Mouse (Mus musculus) midbrain, embryonic 16.5 days (tissue): ENCODE data around the gene Hist1h1a. TPM values are rescaled to one million over a fixed set of nuclear protein-coding genes. Genes with fewer than 3 reads are reported as not detected.
"Not testable (repeated sequence)": the region's sequence is repeated elsewhere in the genome, so short reads cannot be mapped to it uniquely, and the experiment has no call there.

Experiments used
- ATAC-seq: fragments of 200-750 bp; cut with Nextera tagmentation; 2 replicates; pipeline ENCODE4 v1.8.0; 2017; ENCODE audit warnings: moderate TSS enrichment
- H3K27ac ChIP-seq: fragments of 300-500 bp; sonication (generic); 2 replicates; pipeline ENCODE4 v1.5.1; 2014; ENCODE audit warnings: mild to moderate bottlenecking, low read length, mixed read lengths
- H3K27me3 ChIP-seq: fragments of 300-500 bp; sonication (generic); 2 replicates; pipeline ENCODE4 v1.6.1; 2014; ENCODE audit warnings: low read depth, low read length, mixed read lengths; ENCODE audit not compliant: control insufficient read depth, insufficient read depth
- H3K36me3 ChIP-seq: fragments of 300-500 bp; sonication (generic); 2 replicates; pipeline ENCODE4 v1.6.1; 2014; ENCODE audit warnings: mild to moderate bottlenecking, low read length, moderate library complexity, mixed read lengths; ENCODE audit not compliant: control insufficient read depth, insufficient read depth
- H3K4me1 ChIP-seq: fragments of 300-500 bp; sonication (generic); 2 replicates; pipeline ENCODE4 v1.6.1; 2014; ENCODE audit warnings: mild to moderate bottlenecking, low read length, mixed read lengths; ENCODE audit not compliant: control insufficient read depth, insufficient read depth
- H3K4me2 ChIP-seq: fragments of 300-500 bp; sonication (generic); 2 replicates; pipeline ENCODE4 v1.6.1; 2014; ENCODE audit warnings: mild to moderate bottlenecking, low read length, mixed read lengths
- H3K4me3 ChIP-seq: fragments of 300-500 bp; sonication (generic); 2 replicates; pipeline ENCODE4 v1.5.1; 2014; ENCODE audit warnings: low read depth, mild to moderate bottlenecking, low read length, moderate library complexity, mixed read lengths
- H3K9ac ChIP-seq: fragments of 300-500 bp; sonication (generic); 2 replicates; pipeline ENCODE4 v1.6.1; 2014; ENCODE audit warnings: low read depth, low read length, mixed read lengths
- H3K9me3 ChIP-seq: fragments of 300-500 bp; sonication (generic); replicated peaks from 2 replicates; pipeline ENCODE4 v1.6.1; 2014; ENCODE audit warnings: mild to moderate bottlenecking, low read length, mixed read lengths; ENCODE audit not compliant: control insufficient read depth, poor library complexity, severe bottlenecking
- WGBS: fragments of 180-500 bp; shearing (Covaris S2); extraction: QIAGEN DNeasy Blood & Tissue Kit; methylation state at CpG from one replicate; pipeline ENCODE4 v1.1.7; 2014; 5-methylcytosine and 5-hydroxymethylcytosine counted together
- polyA plus RNA-seq: library from polyadenylated mRNA; unstranded; fragments of >200 nt; fragmentation: Nextera tagmentation; extraction: Ambion mirVana; gene quantifications from 2 replicates; pipeline ENCODE4 v1.2.1, GENCODE M21; 2015

Hist1h1a gene
- polyA plus RNA-seq, 1 experiment from 2014 or later: not detected

DNA sequence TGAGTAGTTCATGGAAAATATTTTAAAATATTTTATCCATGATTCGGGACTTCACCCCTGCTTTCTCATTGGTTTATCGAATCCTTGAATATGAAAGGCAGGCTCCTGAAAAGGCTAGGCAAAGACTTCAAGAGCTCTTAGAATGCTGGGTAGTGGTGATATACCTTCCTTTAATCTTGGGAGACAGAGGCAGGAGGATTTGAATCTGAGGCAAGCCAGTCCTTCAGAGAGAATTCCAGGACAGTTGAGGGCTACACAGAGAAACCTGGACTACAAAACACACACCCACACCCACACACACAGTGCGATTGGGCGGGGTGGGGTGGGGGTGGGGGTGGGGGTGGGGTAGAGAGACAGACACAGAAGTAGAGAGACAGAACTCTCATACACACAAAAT lies 15.6 kb upstream of the Hist1h1a start:
- no peak for ATAC-seq
- 6% methylated on average over 4 of the region's 4 CpGs for WGBS
- Histone ChIP-seq H3K36me3 (no peaks in the 10 kb centered on the region), H3K4me3 (no peak overlapping the region), H3K4me1 (peaks cover 19% of the 10 kb centered on the region), H3K9ac (no peak overlapping the region), H3K9me3 (no peaks in the 10 kb centered on the region), H3K27me3 (no peaks in the 10 kb centered on the region), H3K27ac (no peak overlapping the region), H3K4me2 (no peak overlapping the region)

DNA sequence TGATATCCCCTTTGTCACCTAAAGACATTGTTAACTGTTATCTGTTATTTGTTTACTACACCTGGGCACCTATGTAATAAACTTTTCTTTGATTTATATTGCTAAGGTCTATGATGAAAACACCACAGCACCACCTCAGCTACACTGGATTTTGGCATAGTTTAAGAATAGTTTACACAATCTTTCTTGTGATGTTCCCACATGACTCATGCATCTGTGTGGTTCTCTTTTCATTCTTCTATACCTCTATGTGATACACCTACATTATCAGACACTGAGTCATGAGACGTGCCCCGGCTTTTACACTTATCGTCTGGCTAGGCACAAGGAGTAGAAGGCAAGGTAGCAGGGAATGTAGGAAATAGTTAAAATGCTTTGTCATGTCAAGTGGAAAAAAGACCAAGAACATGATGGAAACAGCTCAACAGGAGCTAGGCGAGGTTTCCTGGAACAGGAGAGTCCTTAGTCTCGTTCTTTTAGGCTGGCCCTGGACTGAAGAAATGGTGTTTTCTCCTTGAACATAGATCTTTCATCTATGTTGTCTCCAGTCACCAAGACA lies 13.8 kb upstream of the Hist1h1a start:
- H3K4me2 ChIP-seq: no peak overlapping the region
- H3K36me3 ChIP-seq: no peaks in the 10 kb centered on the region
- H3K9ac ChIP-seq: no peak overlapping the region
- no peak overlapping the region for H3K27ac ChIP-seq
- no peaks in the 10 kb centered on the region for H3K9me3 ChIP-seq
- WGBS: 91% methylated on average over 5 of the region's 5 CpGs
- no peaks in the 10 kb centered on the region for H3K27me3 ChIP-seq
- no peak overlapping the region for H3K4me3 ChIP-seq
- H3K4me1 ChIP-seq: peaks cover 19% of the 10 kb centered on the region
- no peak for ATAC-seq

DNA sequence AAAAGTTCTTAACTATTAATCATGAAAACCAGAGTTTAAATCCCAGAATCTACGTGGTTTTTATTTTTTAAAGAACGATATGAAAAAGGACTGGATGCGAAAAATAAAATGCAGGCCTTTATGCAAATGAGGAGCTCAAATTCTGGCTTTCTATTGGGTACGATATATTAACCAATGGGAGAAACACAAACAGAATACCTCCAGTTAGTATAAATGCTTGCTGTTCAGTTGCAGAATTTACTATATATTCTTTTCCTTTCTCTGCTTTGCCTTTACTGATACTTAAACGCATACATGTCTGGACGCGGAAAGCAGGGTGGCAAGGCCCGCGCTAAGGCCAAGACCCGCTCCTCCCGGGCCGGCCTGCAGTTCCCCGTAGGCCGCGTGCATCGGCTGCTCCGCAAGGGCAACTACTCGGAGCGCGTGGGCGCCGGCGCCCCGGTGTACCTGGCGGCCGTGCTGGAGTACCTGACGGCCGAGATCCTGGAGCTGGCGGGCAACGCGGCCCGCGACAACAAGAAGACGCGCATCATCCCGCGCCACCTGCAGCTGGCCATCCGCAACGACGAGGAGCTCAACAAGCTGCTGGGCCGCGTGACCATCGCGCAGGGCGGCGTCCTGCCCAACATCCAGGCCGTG lies 12.5 kb upstream of the Hist1h1a start, which contains the start of gene Hist1h2ab:
TSS of gene Hist1h2ab (plus strand) at position 288 of the 639 bp plus-strand sequence.
- Histone ChIP-seq H3K4me3 (peak within 1 kb of the TSS; percentile 45), H3K9ac (peak within 1 kb of the TSS; percentile 57), H3K4me1 (peaks cover 19% of the 10 kb centered on the region), H3K4me2 (peak within 1 kb of the TSS; percentile 77), H3K27ac (peak within 1 kb of the TSS; percentile 90)
- under 1% methylated on average over 29 of the region's 47 CpGs for whole genome bisulfite sequencing
- H3K9me3 ChIP-seq, H3K27me3 ChIP-seq, H3K36me3 ChIP-seq: not testable (repeated sequence)
- ATAC-seq: peak; percentile 41

DNA sequence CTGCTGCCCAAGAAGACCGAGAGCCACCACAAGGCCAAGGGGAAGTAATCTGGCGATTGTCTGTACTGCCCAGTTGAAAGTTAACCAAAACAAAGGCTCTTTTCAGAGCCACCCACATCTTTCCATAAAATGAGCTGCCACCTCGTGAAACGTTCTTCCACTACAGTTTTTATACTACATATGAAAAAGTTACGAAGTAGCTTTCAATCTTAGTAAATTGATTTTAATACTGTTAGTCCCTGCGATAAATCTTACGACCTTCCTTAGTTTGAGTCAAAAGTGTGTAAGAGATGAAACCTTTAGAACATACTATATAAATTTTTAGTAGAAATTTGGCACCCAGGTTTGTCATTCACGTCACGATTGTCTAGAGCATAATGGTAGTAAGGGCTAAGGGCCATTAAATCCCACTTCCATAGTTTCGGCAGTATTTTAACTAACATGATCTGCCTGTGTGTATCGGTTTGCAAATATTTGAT lies 11.9 kb upstream of the Hist1h1a start:
- Histone ChIP-seq H3K4me3 (peak overlapping the region; percentile 45), H3K27me3 (no peaks in the 10 kb centered on the region), H3K9me3 (no peaks in the 10 kb centered on the region), H3K9ac (peak overlapping the region; percentile 55), H3K27ac (peak overlapping the region; percentile 90), H3K4me1 (peaks cover 19% of the 10 kb centered on the region), H3K36me3 (no peaks in the 10 kb centered on the region), H3K4me2 (peak overlapping the region; percentile 77)
- under 1% methylated on average over 11 of the region's 11 CpGs for WGBS
- ATAC-seq: no peak

DNA sequence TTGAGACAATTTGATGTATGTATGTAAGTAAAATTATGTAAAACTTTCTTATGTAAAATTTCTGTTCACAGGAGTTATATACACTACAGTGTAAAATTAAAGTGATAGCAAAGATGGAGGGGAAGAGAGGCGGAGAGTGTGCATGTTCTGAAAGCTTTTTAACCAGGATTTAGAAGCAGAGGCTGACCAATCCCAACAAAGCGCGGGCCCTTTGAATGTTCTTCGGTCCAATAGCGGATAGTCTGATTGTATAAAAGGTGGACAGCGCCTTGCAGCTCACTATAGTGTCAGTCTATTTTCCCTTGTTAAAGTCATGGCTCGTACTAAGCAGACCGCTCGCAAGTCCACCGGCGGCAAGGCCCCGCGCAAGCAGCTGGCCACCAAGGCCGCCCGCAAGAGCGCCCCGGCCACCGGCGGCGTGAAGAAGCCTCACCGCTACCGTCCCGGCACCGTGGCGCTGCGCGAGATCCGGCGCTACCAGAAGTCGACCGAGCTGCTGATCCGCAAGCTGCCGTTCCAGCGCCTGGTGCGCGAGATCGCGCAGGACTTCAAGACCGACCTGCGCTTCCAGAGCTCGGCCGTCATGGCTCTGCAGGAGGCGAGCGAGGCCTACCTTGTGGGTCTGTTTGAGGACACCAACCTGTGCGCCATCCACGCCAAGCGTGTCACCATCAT lies 11.3 kb upstream of the Hist1h1a start, which contains the start of gene Hist1h3b:
TSS of gene Hist1h3b (plus strand) at position 201 of the 675 bp plus-strand sequence.
- Histone ChIP-seq H3K4me3 (peak within 1 kb of the TSS; percentile 45), H3K4me1 (peaks cover 17% of the 10 kb centered on the region), H3K9ac (peak within 1 kb of the TSS; percentile 57), H3K27ac (peak within 1 kb of the TSS; percentile 90), H3K4me2 (peak within 1 kb of the TSS; percentile 77)
- not testable (repeated sequence) for H3K9me3 ChIP-seq, H3K27me3 ChIP-seq, H3K36me3 ChIP-seq
- peak; percentile 76 for ATAC-seq
- WGBS: 0% methylated on average over 11 of the region's 47 CpGs

- Histone ChIP-seq H3K9ac (no peak overlapping the region), H3K4me1 (peaks cover 17% of the 10 kb centered on the region), H3K36me3 (no peaks in the 10 kb centered on the region), H3K4me3 (no peak overlapping the region), H3K4me2 (peak overlapping the region; percentile 39), H3K27ac (no peak overlapping the region), H3K9me3 (no peaks in the 10 kb centered on the region), H3K27me3 (no peaks in the 10 kb centered on the region)
- ATAC-seq: no peak
- WGBS: 3% methylated on average over 6 of the region's 6 CpGs
These were observed 10.7 kb upstream of the Hist1h1a start for GRCm38 (mm10) chr13:23752742-23753172.

DNA sequence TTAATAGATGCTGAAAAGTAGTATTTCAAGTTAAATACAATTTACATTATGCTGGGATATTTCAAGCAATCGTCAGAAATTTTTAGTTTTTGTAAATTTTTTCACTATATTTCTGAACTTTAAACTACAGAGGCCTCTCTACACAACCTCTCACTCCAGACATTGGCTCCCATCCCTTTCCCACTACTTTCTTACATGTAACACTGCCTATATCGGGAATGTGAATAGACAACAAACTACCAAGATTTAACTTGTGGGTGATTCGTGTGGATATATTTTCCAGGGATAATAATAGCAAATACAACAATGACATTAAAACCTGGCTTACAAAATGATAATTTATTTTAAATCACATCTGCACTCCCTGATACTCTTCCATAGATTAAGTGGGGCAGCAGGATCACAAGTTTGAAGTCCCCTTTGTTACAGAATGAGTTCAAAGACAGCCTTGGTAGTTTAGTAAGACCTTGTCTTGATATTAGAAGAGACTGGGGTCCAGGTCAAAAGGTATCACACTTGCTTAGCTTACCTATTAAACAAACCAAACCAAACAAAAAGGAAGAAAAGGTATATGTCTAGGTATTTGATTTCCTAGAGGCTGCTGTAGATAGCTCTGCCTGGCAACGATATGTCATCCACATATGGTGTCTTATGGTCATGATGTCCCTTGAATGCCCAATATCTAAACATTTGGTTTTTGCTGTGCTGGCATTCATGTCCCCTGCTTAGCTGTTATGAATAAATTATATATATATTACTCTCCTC lies 10.0 kb upstream of the Hist1h1a start:
- H3K36me3 ChIP-seq: no peaks in the 10 kb centered on the region
- H3K27me3 ChIP-seq: no peaks in the 10 kb centered on the region
- H3K4me2 ChIP-seq: no peak overlapping the region
- 59% methylated on average over 4 of the region's 4 CpGs for WGBS
- no peak overlapping the region for H3K27ac ChIP-seq
- H3K9ac ChIP-seq: no peak overlapping the region
- ATAC-seq: no peak
- H3K9me3 ChIP-seq: no peaks in the 10 kb centered on the region
- peaks cover 14% of the 10 kb centered on the region for H3K4me1 ChIP-seq
- no peak overlapping the region for H3K4me3 ChIP-seq

DNA sequence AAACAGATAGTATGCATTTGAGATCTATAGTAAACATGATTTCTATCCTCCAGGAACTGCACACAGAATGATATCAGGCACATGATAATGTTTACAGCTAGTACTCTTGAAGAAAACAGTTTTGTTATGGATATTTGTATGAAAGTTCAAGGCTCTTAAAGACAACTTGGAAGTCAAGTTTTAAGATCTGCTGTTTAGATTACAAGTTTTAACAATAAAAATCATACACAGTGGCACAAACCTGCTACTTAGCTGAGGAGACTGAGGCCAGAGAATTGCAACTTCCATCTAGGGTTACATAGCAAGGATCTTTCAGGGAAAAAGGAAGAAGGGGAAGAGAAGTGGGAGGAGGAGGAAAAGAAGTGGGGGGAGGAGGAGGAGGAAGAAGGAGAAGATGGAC lies 8.5 kb upstream of the Hist1h1a start:
- H3K36me3 ChIP-seq: no peaks in the 10 kb centered on the region
- ATAC-seq: no peak
- H3K9me3 ChIP-seq: no peaks in the 10 kb centered on the region
- no peak overlapping the region for H3K9ac ChIP-seq
- no peak overlapping the region for H3K4me2 ChIP-seq
- H3K27ac ChIP-seq: no peak overlapping the region
- H3K27me3 ChIP-seq: no peaks in the 10 kb centered on the region
- peaks cover 17% of the 10 kb centered on the region for H3K4me1 ChIP-seq
- H3K4me3 ChIP-seq: no peak overlapping the region
